Mouse (Mus musculus) cerebellum, adult (tissue): ENCODE results near the gene Uevld.

Source experiments
- ATAC-seq: cut with Nextera tagmentation; 2 replicates; pipeline ENCODE4 v1.9.2; 2017; ENCODE audit warnings: mild to moderate bottlenecking, moderate library complexity, mixed read lengths; ENCODE audit not compliant: insufficient number of reproducible peaks, low FRiP score, low TSS enrichment

Gene Uevld

GRCm38 (mm10) chr7:46879851-46880250, 78.5 kb downstream of the Uevld start:
- ATAC-seq: no peak

- no peak for ATAC-seq
These were observed 81.1 kb downstream of the Uevld start for GRCm38 (mm10) chr7:46877255-46877654.

DNA sequence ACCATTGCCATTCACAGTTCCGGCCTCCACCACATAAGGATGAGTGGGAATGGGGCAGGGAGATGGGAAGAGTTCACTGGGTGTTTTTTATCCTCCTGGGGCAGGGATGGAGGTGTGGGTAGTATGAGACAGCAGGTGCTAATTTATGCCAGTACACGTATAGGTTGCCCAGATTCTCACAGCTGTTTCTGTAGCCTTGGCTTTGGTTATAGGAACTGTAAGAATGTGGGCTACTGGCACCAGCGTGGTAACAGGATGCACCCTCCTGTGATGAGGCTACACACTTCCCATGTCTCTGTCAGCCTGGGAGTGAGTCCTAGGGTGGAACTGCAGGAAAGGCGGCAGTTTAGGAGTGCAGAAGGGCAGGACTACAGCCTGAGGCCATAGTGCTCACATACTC, 81.5 kb downstream of the Uevld start:
- ATAC-seq: no peak
